Mouse (Mus musculus) heart, embryonic 13.5 days (tissue): ENCODE data around the gene Mpp6. TPM values are rescaled to one million over a fixed set of nuclear protein-coding genes. Genes with fewer than 3 reads are reported as not detected.

Experiments
- ATAC-seq: fragments of 200-750 bp; cut with Nextera tagmentation; 2 replicates; pipeline ENCODE4 v1.8.0; 2017; ENCODE audit warnings: moderate TSS enrichment; ENCODE audit not compliant: insufficient number of reproducible peaks, low FRiP score, low TSS enrichment; ENCODE audit errors: extremely low read depth
- H3K27ac ChIP-seq: fragments of 300-500 bp; sonication (generic); replicated peaks from 2 replicates; pipeline ENCODE4 v1.5.1; 2015; ENCODE audit warnings: moderate library complexity, mild to moderate bottlenecking, inconsistent platforms
- H3K27me3 ChIP-seq: fragments of 300-500 bp; sonication (generic); replicated peaks from 2 replicates; pipeline ENCODE4 v1.6.1; 2015; ENCODE audit warnings: mild to moderate bottlenecking, inconsistent platforms
- H3K36me3 ChIP-seq: fragments of 300-500 bp; sonication (generic); 2 replicates; pipeline ENCODE4 v1.6.1; 2015; ENCODE audit warnings: mild to moderate bottlenecking, inconsistent platforms
- H3K4me1 ChIP-seq: fragments of 300-500 bp; sonication (generic); 2 replicates; pipeline ENCODE4 v1.6.1; 2015; ENCODE audit warnings: inconsistent platforms
- H3K4me2 ChIP-seq: fragments of 300-500 bp; sonication (generic); 2 replicates; pipeline ENCODE4 v1.6.1; 2015; ENCODE audit warnings: inconsistent platforms, mild to moderate bottlenecking, moderate library complexity
- H3K4me3 ChIP-seq: fragments of 300-500 bp; sonication (generic); 2 replicates; pipeline ENCODE4 v1.5.1; 2015; ENCODE audit warnings: moderate library complexity, mild to moderate bottlenecking, inconsistent platforms
- H3K9ac ChIP-seq: fragments of 300-500 bp; sonication (generic); 2 replicates; pipeline ENCODE4 v1.6.1; 2015; ENCODE audit warnings: inconsistent platforms, mild to moderate bottlenecking, moderate library complexity
- H3K9me3 ChIP-seq: fragments of 300-500 bp; sonication (generic); 2 replicates; pipeline ENCODE4 v1.6.1; 2016; ENCODE audit warnings: inconsistent platforms
- WGBS: fragments of 180-500 bp; shearing (Covaris S2); methylation state at CpG from one replicate; pipeline ENCODE4 v1.1.7; 2015; ENCODE audit warnings: mixed read lengths; 5-methylcytosine and 5-hydroxymethylcytosine counted together
- polyA plus RNA-seq: library from polyadenylated mRNA; unstranded; fragments of >200 nt; fragmentation: Nextera tagmentation; extraction: Ambion mirVana; gene quantifications from 2 replicates; pipeline ENCODE4 v1.2.1, GENCODE M21; 2015

The Mpp6 gene
- 56.9 and 63.1 TPM in 2 replicates for polyA plus RNA-seq

- Histone ChIP-seq H3K27me3 (peaks cover 7% of the 10 kb centered on the region), H3K9me3 (no peaks in the 10 kb centered on the region), H3K4me1 (peaks cover 22% of the 10 kb centered on the region), H3K27ac (peak within 1 kb of the TSS; percentile 82), H3K9ac (peak within 1 kb of the TSS; percentile 94), H3K4me2 (peak within 1 kb of the TSS; percentile 88), H3K36me3 (no peaks in the 10 kb centered on the region), H3K4me3 (peak within 1 kb of the TSS; percentile 88)
- WGBS = under 1% methylated on average over 69 of the region's 74 CpGs
- ATAC-seq = peak; percentile 88
These were observed at the start of gene Mpp6 for GRCm38 (mm10) chr6:50109757-50110378. Mpp6 (plus strand) TSS chr6:50110241.

- ATAC-seq = no peak
- Histone ChIP-seq H3K36me3 (no peaks in the 10 kb centered on the region), H3K27me3 (no peaks in the 10 kb centered on the region), H3K4me3 (no peak overlapping the region), H3K27ac (no peak overlapping the region), H3K4me2 (no peak overlapping the region), H3K9me3 (no peaks in the 10 kb centered on the region), H3K9ac (no peak overlapping the region), H3K4me1 (no peaks in the 10 kb centered on the region)
- 69% methylated on average over 6 of the region's 6 CpGs for WGBS
These were observed 43.9 kb upstream of the Mpp6 start for GRCm38 (mm10) chr6:50066172-50066571.

- H3K9ac ChIP-seq = no peak overlapping the region
- no peaks in the 10 kb centered on the region for H3K9me3 ChIP-seq
- ATAC-seq = no peak
- no peak overlapping the region for H3K4me3 ChIP-seq
- H3K27me3 ChIP-seq = no peaks in the 10 kb centered on the region
- H3K36me3 ChIP-seq = no peaks in the 10 kb centered on the region
- H3K27ac ChIP-seq = no peak overlapping the region
- H3K4me2 ChIP-seq = no peak overlapping the region
- no peaks in the 10 kb centered on the region for H3K4me1 ChIP-seq
These were observed 41.6 kb upstream of the Mpp6 start for GRCm38 (mm10) chr6:50068490-50068889.

GRCm38 (mm10) chr6:50075248-50075647 is 34.8 kb upstream of the Mpp6 start:
- Histone ChIP-seq H3K4me2 (no peak overlapping the region), H3K4me1 (no peaks in the 10 kb centered on the region), H3K4me3 (no peak overlapping the region), H3K9ac (no peak overlapping the region), H3K36me3 (no peaks in the 10 kb centered on the region), H3K27ac (no peak overlapping the region), H3K9me3 (no peaks in the 10 kb centered on the region), H3K27me3 (no peaks in the 10 kb centered on the region)
- no peak for ATAC-seq
- WGBS = 74% methylated on average over 3 of the region's 3 CpGs

DNA sequence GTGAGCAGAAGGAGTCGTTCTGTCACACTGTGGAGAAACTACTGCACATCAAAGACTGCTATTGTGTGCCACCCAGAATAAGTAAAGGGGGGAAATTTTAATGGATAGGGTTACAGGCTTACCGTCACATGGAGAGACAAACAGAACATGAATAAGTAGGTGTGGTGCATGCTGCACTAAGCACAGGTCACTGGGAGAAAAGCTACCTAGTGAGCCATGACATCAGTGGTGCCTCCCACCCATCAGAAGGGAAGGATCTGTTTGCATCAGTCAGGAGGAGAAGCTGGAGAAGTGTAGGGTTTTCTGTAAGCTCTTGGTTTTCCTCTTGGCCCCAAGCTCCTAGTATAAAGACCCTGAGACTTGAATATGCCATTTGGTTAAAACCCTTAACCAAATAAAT is 33.6 kb upstream of the Mpp6 start:
- 73% methylated on average over 2 of the region's 2 CpGs for WGBS
- no peaks in the 10 kb centered on the region for H3K9me3 ChIP-seq
- no peak for ATAC-seq
- no peak overlapping the region for H3K27ac ChIP-seq
- no peaks in the 10 kb centered on the region for H3K36me3 ChIP-seq
- no peak overlapping the region for H3K9ac ChIP-seq
- no peak overlapping the region for H3K4me3 ChIP-seq
- H3K4me2 ChIP-seq = no peak overlapping the region
- H3K27me3 ChIP-seq = no peaks in the 10 kb centered on the region
- no peaks in the 10 kb centered on the region for H3K4me1 ChIP-seq

GRCm38 (mm10) chr6:50080431-50080830 is 29.6 kb upstream of the Mpp6 start:
- Histone ChIP-seq H3K4me2 (no peak overlapping the region), H3K36me3 (no peaks in the 10 kb centered on the region), H3K27me3 (no peaks in the 10 kb centered on the region), H3K27ac (no peak overlapping the region), H3K9ac (no peak overlapping the region), H3K4me3 (no peak overlapping the region), H3K4me1 (no peaks in the 10 kb centered on the region), H3K9me3 (no peaks in the 10 kb centered on the region)
- ATAC-seq = no peak
- WGBS = 72% methylated on average over 7 of the region's 7 CpGs

DNA sequence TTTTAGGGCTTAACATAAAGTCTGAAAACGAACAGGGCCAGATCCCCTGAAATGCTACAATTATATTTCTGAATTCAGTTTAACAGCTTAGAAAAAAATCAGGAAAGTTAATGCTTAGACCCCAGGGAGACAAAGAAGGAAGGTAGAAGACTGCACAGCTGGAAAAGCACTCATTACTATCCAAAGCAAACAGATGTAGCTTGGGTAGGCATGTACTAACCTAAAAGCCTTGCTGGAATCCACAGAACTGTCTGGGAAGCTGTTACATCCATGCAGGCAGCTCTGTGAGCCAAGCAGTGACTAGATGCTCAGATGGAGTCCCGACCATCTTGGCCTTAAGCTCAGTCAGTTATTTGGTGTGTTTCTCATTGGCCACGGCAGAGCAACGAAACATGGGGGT is 24.8 kb upstream of the Mpp6 start:
- H3K27me3 ChIP-seq = peaks cover 3% of the 10 kb centered on the region; the same call in 1 of the 2 replicates
- no peaks in the 10 kb centered on the region for H3K9me3 ChIP-seq
- ATAC-seq = no peak
- no peak overlapping the region for H3K4me2 ChIP-seq
- no peak overlapping the region for H3K9ac ChIP-seq
- no peak overlapping the region for H3K27ac ChIP-seq
- H3K4me3 ChIP-seq = no peak overlapping the region
- no peaks in the 10 kb centered on the region for H3K4me1 ChIP-seq
- 68% methylated on average over 4 of the region's 4 CpGs for WGBS
- H3K36me3 ChIP-seq = no peaks in the 10 kb centered on the region

DNA sequence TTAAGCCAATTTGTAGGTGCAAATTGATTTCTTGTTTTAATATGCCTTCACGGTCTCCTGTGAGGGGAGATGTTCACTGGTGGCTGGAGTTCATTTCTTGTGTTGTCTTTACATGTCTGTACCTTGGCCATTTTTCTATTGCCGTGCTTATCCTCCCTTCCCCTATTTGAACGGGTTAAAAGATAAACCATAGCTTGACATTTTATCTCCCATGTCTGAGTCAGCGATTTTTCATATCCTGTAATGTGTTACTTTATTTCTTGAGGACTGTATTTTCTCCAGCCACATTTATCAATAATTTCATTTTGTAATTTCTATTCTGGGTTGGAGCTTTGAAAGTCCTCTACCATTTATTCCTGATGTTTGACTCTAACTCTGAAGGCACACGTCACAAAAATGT is 20.7 kb upstream of the Mpp6 start:
- Histone ChIP-seq H3K27me3 (peaks cover 3% of the 10 kb centered on the region; the same call in 1 of the 2 replicates), H3K4me1 (peaks cover 7% of the 10 kb centered on the region; the same call in 1 of the 2 replicates), H3K27ac (no peak overlapping the region), H3K9me3 (no peaks in the 10 kb centered on the region; the same call in 1 of the 2 replicates), H3K9ac (no peak overlapping the region), H3K4me3 (no peak overlapping the region), H3K36me3 (no peaks in the 10 kb centered on the region), H3K4me2 (no peak overlapping the region)
- WGBS = 69% methylated on average over 5 of the region's 5 CpGs
- ATAC-seq = no peak

DNA sequence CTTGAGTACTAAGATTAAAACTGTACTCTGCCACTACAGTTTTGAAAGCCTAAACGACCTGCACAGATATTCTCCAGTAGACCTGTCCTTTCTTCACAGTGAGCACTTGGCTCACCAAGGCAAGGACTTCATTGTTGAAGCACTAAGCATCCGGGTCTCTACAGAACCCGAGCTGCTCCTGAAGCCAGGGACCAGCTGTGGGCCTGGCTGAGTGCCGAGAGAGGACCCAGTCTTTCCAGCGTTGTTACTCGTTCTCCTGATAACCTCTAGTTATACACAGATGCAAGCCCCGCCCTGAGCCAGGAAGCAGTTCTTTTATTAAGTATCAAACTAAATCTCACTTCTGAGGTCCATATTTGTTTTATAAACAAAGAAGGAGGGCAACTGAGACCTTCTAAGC is 19.8 kb upstream of the Mpp6 start:
- Histone ChIP-seq H3K36me3 (no peaks in the 10 kb centered on the region), H3K4me1 (peaks cover 7% of the 10 kb centered on the region; the same call in 1 of the 2 replicates), H3K27me3 (peaks cover 3% of the 10 kb centered on the region; the same call in 1 of the 2 replicates), H3K4me3 (no peak overlapping the region), H3K27ac (no peak overlapping the region), H3K4me2 (no peak overlapping the region), H3K9me3 (no peaks in the 10 kb centered on the region; the same call in 1 of the 2 replicates), H3K9ac (no peak overlapping the region)
- 53% methylated on average over 7 of the region's 7 CpGs for WGBS
- ATAC-seq = no peak

DNA sequence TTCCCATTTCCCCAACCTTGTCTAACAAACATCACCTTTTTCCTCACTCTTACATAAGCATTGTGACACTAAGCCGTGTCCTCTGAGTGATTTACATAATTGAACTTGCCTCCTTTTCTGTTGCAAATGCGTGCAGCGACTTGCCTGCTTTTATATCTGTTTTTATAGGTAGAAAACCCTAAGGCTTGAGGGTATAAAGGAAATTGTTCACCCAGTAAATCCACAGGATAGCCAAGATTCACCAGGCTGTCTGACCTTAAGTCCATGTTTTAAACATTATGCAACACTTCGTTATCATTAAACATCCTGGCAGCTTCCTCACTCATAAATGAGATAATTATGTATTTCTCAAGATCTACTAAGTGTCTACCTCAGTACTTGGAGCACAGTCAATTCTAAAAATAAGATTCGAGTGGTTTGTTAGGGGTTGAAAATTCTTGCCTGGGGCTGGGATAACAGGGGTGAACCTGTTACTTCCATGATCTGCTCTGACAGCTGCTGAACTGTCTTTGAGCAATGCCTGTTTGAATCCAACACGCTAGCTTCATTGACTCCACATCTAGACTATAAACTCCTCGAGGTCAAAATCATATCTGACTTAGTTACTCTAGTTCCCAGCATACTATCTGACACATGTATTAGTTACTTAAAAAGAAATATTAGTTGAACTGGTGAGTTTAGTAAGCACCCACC is 18.4 kb upstream of the Mpp6 start:
- Histone ChIP-seq H3K36me3 (no peaks in the 10 kb centered on the region), H3K27me3 (peaks cover 3% of the 10 kb centered on the region; the same call in 1 of the 2 replicates), H3K9ac (no peak overlapping the region), H3K4me3 (no peak overlapping the region), H3K9me3 (no peaks in the 10 kb centered on the region; the same call in 1 of the 2 replicates), H3K4me2 (no peak overlapping the region), H3K4me1 (peaks cover 7% of the 10 kb centered on the region; the same call in 1 of the 2 replicates), H3K27ac (no peak overlapping the region)
- no peak for ATAC-seq
- WGBS = 64% methylated on average over 7 of the region's 7 CpGs

DNA sequence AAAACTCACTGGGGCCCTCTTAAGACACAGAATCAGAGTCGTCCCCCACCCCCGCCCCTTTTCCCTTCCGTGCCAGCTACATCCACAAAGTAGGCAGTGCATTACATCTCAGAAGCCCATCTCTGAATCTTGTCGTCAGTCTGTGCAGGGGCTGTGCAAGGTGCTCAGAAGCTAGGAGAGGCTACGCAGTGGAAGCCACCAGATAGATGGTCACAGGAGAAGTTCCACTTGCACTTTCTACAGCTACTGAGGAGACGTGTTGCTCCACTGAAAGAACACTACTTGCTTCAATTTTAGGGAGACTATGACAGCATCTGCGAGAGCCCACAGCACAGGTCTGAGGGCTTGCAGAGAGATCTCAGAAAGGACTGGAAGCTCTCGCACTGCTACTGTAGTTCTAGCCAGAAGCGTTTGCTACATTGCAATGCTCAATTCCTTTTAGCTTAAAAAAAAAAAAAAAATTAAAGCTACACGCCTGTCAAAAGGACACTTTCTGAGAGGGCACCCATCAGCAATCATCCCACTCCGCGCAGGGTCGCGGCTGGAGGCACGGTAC is 762 bp upstream of the Mpp6 start:
- 4% methylated on average over 15 of the region's 15 CpGs for WGBS
- Histone ChIP-seq H3K4me1 (peaks cover 22% of the 10 kb centered on the region), H3K4me3 (peak overlapping the region; percentile 88), H3K27ac (peak overlapping the region; percentile 82), H3K36me3 (no peaks in the 10 kb centered on the region), H3K9me3 (no peaks in the 10 kb centered on the region), H3K27me3 (peaks cover 7% of the 10 kb centered on the region), H3K9ac (peak overlapping the region; percentile 94), H3K4me2 (peak overlapping the region; percentile 88)
- no peak for ATAC-seq
